12 mouse cellular contexts compared by ENCODE assay signal in the genomic region with DNA sequence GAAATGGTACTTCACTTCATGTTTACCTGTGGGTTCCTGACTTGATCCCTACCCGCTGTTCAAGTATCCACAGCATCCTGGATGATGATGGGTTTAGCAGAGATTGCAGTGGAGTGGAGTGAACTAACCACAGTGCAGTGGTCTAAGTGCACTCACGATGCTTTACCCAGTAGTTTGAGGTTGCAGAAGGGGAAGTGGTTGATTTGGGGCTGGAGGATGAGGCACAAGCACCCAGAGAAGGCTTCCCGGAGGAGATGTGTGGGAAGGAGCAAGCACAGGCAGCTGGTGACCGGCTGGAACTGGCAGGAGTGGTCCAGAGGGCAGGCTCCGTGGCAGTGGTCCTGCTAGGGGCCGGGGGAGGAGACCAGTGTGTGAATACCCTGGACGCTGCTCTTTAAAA. TPM values are rescaled to one million over a fixed set of nuclear protein-coding genes. Genes with fewer than 3 reads are reported as not detected.
DNase-seq lines count a peak whose midpoint lies in the region; ATAC-seq lines count a peak whose summit lies in the region.
"Had no signal": no experiment of that assay in that cellular context is flagged by ENCODE, and none has a peak within 500 bp of the region (broad histone marks: within the 10 kb centered on the region; RNA-seq: fewer than 3 reads in every experiment).

No protein-coding gene starts in this region.

- H3K27me3 ChIP-seq in kidney, embryonic 16.5 days (ENCODE audit: insufficient read depth, low read length) = no peaks in the 10 kb centered on the region
- no peaks in the 10 kb centered on the region for H3K27me3 ChIP-seq in embryonic facial prominence, embryonic 15.5 days
- H3K27me3 ChIP-seq: heart, embryonic 12.5 days; liver, embryonic 13.5 days; midbrain, embryonic 13.5 days; neural tube, embryonic 15.5 days had no signal

- no peak overlapping the region for H3K9ac ChIP-seq in kidney, embryonic 16.5 days (replicated peaks; ENCODE audit: low read length)
- no peak overlapping the region for H3K9ac ChIP-seq in embryonic facial prominence, embryonic 15.5 days
- H3K9ac ChIP-seq: heart, embryonic 12.5 days; liver, embryonic 13.5 days; midbrain, embryonic 13.5 days; neural tube, embryonic 15.5 days had no signal

- no peaks in the 10 kb centered on the region for H3K36me3 ChIP-seq in kidney, embryonic 16.5 days (ENCODE audit: insufficient read depth, low read length)
- peaks cover 10% of the 10 kb centered on the region; the same call in 1 of the 2 replicates for H3K36me3 ChIP-seq in embryonic facial prominence, embryonic 15.5 days

- no peak overlapping the region for H3K27ac ChIP-seq in kidney, embryonic 16.5 days (ENCODE audit: low read length)
- no peak overlapping the region for H3K27ac ChIP-seq in embryonic facial prominence, embryonic 15.5 days (replicated peaks)
- H3K27ac ChIP-seq: midbrain, embryonic 13.5 days; neural tube, embryonic 15.5 days had no signal

- ATAC-seq in kidney, embryonic 16.5 days (ENCODE audit: low FRiP score, low TSS enrichment) = peak; percentile 39; the same call in 1 of the 2 replicates
- ATAC-seq in embryonic facial prominence, embryonic 15.5 days (ENCODE audit: insufficient number of reproducible peaks, low FRiP score, low TSS enrichment, low read depth) = peak; percentile 43; the same call in 1 of the 2 replicates
- ATAC-seq in neutrophil, adult 5-6 weeks (ENCODE audit: extremely low read depth, insufficient number of reproducible peaks, low FRiP score, poor library complexity, severe bottlenecking) = peak; percentile 54; the same call in 1 of the 2 replicates
- ATAC-seq in CD4-positive, CD25-positive, alpha-beta regulatory T cell, adult 4 months = no peak
- ATAC-seq: forebrain, embryonic 16.5 days; midbrain, embryonic 13.5 days had no signal

- H3K9me3 ChIP-seq in kidney, embryonic 16.5 days (ENCODE audit: low read length) = no peaks in the 10 kb centered on the region
- H3K9me3 ChIP-seq in embryonic facial prominence, embryonic 15.5 days (replicated peaks) = no peaks in the 10 kb centered on the region
- H3K9me3 ChIP-seq: liver, embryonic 13.5 days; midbrain, embryonic 13.5 days; neural tube, embryonic 15.5 days had no signal

- WGBS in kidney, embryonic 16.5 days = 52% methylated on average over 7 of the region's 7 CpGs
- 65% methylated on average over 7 of the region's 7 CpGs for WGBS in embryonic facial prominence, embryonic 15.5 days

- no peak for DNase-seq in kidney, postnatal 14 days
- DNase-seq in A20 (ENCODE audit: low read depth, low spot score) = peak; percentile 32
- no peak for DNase-seq in left cerebral cortex, adult 8-10 months (ENCODE audit: low spot score in 2 of 2)
- DNase-seq: liver, embryonic 13.5 days had no signal

- H3K4me2 ChIP-seq in kidney, embryonic 16.5 days (replicated peaks; ENCODE audit: low read depth, low read length) = no peak overlapping the region
- no peak overlapping the region for H3K4me2 ChIP-seq in embryonic facial prominence, embryonic 15.5 days (replicated peaks)
- H3K4me2 ChIP-seq: heart, embryonic 12.5 days; liver, embryonic 13.5 days; midbrain, embryonic 13.5 days; neural tube, embryonic 15.5 days had no signal

- H3K4me1 ChIP-seq in kidney, embryonic 16.5 days (ENCODE audit: insufficient read depth, low read length) = 0 out of 2 replicates have a peak, but pooled peaks cover 3% of the 10 kb centered on the region
- H3K4me1 ChIP-seq in embryonic facial prominence, embryonic 15.5 days = 0 out of 2 replicates have a peak, but pooled peaks cover under 1% of the 10 kb centered on the region
- H3K4me1 ChIP-seq: midbrain, embryonic 13.5 days; neural tube, embryonic 15.5 days had no signal

- H3K4me3 ChIP-seq in kidney, embryonic 16.5 days (ENCODE audit: low read length) = no peak overlapping the region
- no peak overlapping the region for H3K4me3 ChIP-seq in embryonic facial prominence, embryonic 15.5 days (replicated peaks)
- H3K4me3 ChIP-seq: heart, embryonic 12.5 days; liver, embryonic 13.5 days; midbrain, embryonic 13.5 days; neural tube, embryonic 15.5 days had no signal

RNA-seq across cellular contexts. Expression of a gene that starts 16.1 kb away (rescaled TPM):
- 67.7 and 70.1 TPM in 2 replicates for polyA plus RNA-seq in kidney, embryonic 16.5 days (2015; fragmentation: Nextera tagmentation; extraction: Ambion mirVana)
- polyA plus RNA-seq in embryonic facial prominence, embryonic 15.5 days (2015; fragmentation: Nextera tagmentation; extraction: Ambion mirVana) = 99.2 and 111 TPM in 2 replicates
- 19.8 and 23.3 TPM in 2 replicates for total RNA-seq in neutrophil, adult 5-6 weeks (2017)
- total RNA-seq in left cerebral cortex, adult 8-10 months (2022) = 10 to 100 TPM; 34.4 to 39.4 (median 36.7) TPM
- polyA plus RNA-seq in CD4-positive, CD25-positive, alpha-beta regulatory T cell, adult 4 months (2017; shearing (Covaris generic)) = 1 to 10 TPM; 1.8 to 3.6 TPM

RNA-seq across cellular contexts. Expression of a gene that starts 55.5 kb away (rescaled TPM):
- 5.9 and 6.3 TPM in 2 replicates for polyA plus RNA-seq in kidney, embryonic 16.5 days (2015; fragmentation: Nextera tagmentation; extraction: Ambion mirVana)
- 6.1 and 7.4 TPM in 2 replicates for polyA plus RNA-seq in embryonic facial prominence, embryonic 15.5 days (2015; fragmentation: Nextera tagmentation; extraction: Ambion mirVana)
- 3.0 and 5.3 TPM in 2 replicates for total RNA-seq in neutrophil, adult 5-6 weeks (2017)
- 10 to 100 TPM; 10.6 to 15.2 (median 13.0) TPM for total RNA-seq in left cerebral cortex, adult 8-10 months (2022)
- 1 to 10 TPM; 2.2 to 2.8 TPM for polyA plus RNA-seq in CD4-positive, CD25-positive, alpha-beta regulatory T cell, adult 4 months (2017; shearing (Covaris generic))

Comparison
In these comparisons a context has a peak if more than half of its experiments do, and no peak if none do; other contexts are left out.
1. RNA of a gene that starts 16.1 kb away (polyA plus RNA-seq): 99.2 to 111 TPM in embryonic facial prominence, embryonic 15.5 days and 67.7 to 70.1 TPM in kidney, embryonic 16.5 days; 1.8 to 3.6 TPM in CD4-positive, CD25-positive, alpha-beta regulatory T cell, adult 4 months; every median in the first group is over 10 times any median in the second.